Mouse (Mus musculus) gonadal fat pad, adult 2 months (tissue): Measurements from ENCODE around the gene Dars. TPM values are rescaled to one million over a fixed set of nuclear protein-coding genes. Genes with fewer than 3 reads are reported as not detected.

Experiments
- DNase-seq: peaks from one replicate; pipeline ENCODE4 v3.0.0-alpha.2; 2012; ENCODE audit warnings: low read depth
- polyA plus RNA-seq: library from polyadenylated mRNA; depleted of rRNA; stranded (reverse); fragments of >200 nt; gene quantifications from 2 replicates; pipeline ENCODE4 v1.2.3, GENCODE M21; 2012; rRNA removed

The Dars gene
- polyA plus RNA-seq: 15.7 and 19.8 TPM in 2 replicates

GRCm38 (mm10) chr1:128416584-128417532, at the start of gene Dars:
Dars (minus strand) TSS chr1:128417368.
- DNase-seq: no peak

GRCm38 (mm10) chr1:128466828-128467227, 49.7 kb upstream of the Dars start:
- DNase-seq: no peak

GRCm38 (mm10) chr1:128463478-128463877, 46.3 kb upstream of the Dars start:
- no peak for DNase-seq

- DNase-seq: no peak
These were observed 45.2 kb upstream of the Dars start for GRCm38 (mm10) chr1:128462389-128462788.

- no peak for DNase-seq
These were observed 43.6 kb upstream of the Dars start for GRCm38 (mm10) chr1:128460780-128461179.

- no peak for DNase-seq
These were observed 42.3 kb upstream of the Dars start for GRCm38 (mm10) chr1:128459439-128459838.

- DNase-seq: no peak
These were observed 41.8 kb upstream of the Dars start for GRCm38 (mm10) chr1:128459011-128459410.

- DNase-seq: no peak
These were observed 39.8 kb upstream of the Dars start for GRCm38 (mm10) chr1:128456844-128457445.

- DNase-seq: no peak
These were observed 39.1 kb upstream of the Dars start for GRCm38 (mm10) chr1:128456271-128456670.

GRCm38 (mm10) chr1:128452210-128452609, 35.0 kb upstream of the Dars start:
- no peak for DNase-seq

GRCm38 (mm10) chr1:128451183-128451582, 34.0 kb upstream of the Dars start:
- DNase-seq: no peak

- DNase-seq: no peak
These were observed 30.2 kb upstream of the Dars start for GRCm38 (mm10) chr1:128447206-128447902.

GRCm38 (mm10) chr1:128443890-128444839, 27.0 kb upstream of the Dars start:
- DNase-seq: no peak

- no peak for DNase-seq
These were observed 23.9 kb upstream of the Dars start for GRCm38 (mm10) chr1:128441129-128441473.

- no peak for DNase-seq
These were observed 23.4 kb upstream of the Dars start for GRCm38 (mm10) chr1:128440386-128441128.

- DNase-seq: no peak
These were observed 22.4 kb upstream of the Dars start for GRCm38 (mm10) chr1:128439618-128440017.

GRCm38 (mm10) chr1:128438526-128438925, 21.4 kb upstream of the Dars start:
- DNase-seq: no peak

- no peak for DNase-seq
These were observed 20.1 kb upstream of the Dars start for GRCm38 (mm10) chr1:128437276-128437675.

- DNase-seq: no peak
These were observed 18.8 kb upstream of the Dars start for GRCm38 (mm10) chr1:128436015-128436414.

- DNase-seq: no peak
These were observed 18.4 kb upstream of the Dars start for GRCm38 (mm10) chr1:128435551-128435950.

GRCm38 (mm10) chr1:128424928-128425327, 7.8 kb upstream of the Dars start:
- no peak for DNase-seq
